Mouse (Mus musculus) midbrain, postnatal 0 days (tissue): ENCODE data around the gene Sdf4. TPM values are rescaled to one million over a fixed set of nuclear protein-coding genes. Genes with fewer than 3 reads are reported as not detected.

ENCODE experiments used
- ATAC-seq: fragments of 200-750 bp; cut with Nextera tagmentation; 2 replicates; pipeline ENCODE4 v1.8.0; 2017; ENCODE audit warnings: moderate number of reproducible peaks, mild to moderate bottlenecking, moderate TSS enrichment, moderate library complexity; ENCODE audit not compliant: low FRiP score
- DNase-seq: peaks from one replicate; pipeline ENCODE4 v3.0.0-alpha.2; 2015; ENCODE audit warnings: low spot score
- H3K27ac ChIP-seq: fragments of 300-500 bp; sonication (generic); 2 replicates; pipeline ENCODE4 v1.5.1; 2014; ENCODE audit warnings: low read depth, mild to moderate bottlenecking, low read length, mixed read lengths
- H3K27me3 ChIP-seq: fragments of 300-500 bp; sonication (generic); 2 replicates; pipeline ENCODE4 v1.6.1; 2014; ENCODE audit warnings: low read length, control low read depth, mixed read lengths; ENCODE audit not compliant: insufficient read depth
- H3K36me3 ChIP-seq: fragments of 300-500 bp; sonication (generic); 2 replicates; pipeline ENCODE4 v1.6.1; 2014; ENCODE audit warnings: low read length, control low read depth, mixed read lengths; ENCODE audit not compliant: insufficient read depth
- H3K4me1 ChIP-seq: fragments of 300-500 bp; sonication (generic); 2 replicates; pipeline ENCODE4 v1.6.1; 2014; ENCODE audit warnings: mild to moderate bottlenecking, control low read depth, antibody characterized with exemption, low read length, mixed read lengths; ENCODE audit not compliant: insufficient read depth
- H3K4me2 ChIP-seq: fragments of 300-500 bp; sonication (generic); 2 replicates; pipeline ENCODE4 v1.6.1; 2014; ENCODE audit warnings: low read depth, mild to moderate bottlenecking, low read length, mixed read lengths; ENCODE audit not compliant: poor library complexity, severe bottlenecking
- H3K4me3 ChIP-seq: fragments of 300-500 bp; sonication (generic); 2 replicates; pipeline ENCODE4 v1.5.1; 2014; ENCODE audit warnings: low read depth, mild to moderate bottlenecking, low read length, moderate library complexity
- H3K9ac ChIP-seq: fragments of 300-500 bp; sonication (generic); replicated peaks from 2 replicates; pipeline ENCODE4 v1.6.1; 2014; ENCODE audit warnings: mild to moderate bottlenecking, low read length, moderate library complexity, mixed read lengths; ENCODE audit not compliant: poor library complexity, severe bottlenecking
- H3K9me3 ChIP-seq: fragments of 300-500 bp; sonication (generic); 2 replicates; pipeline ENCODE4 v1.6.1; 2016; ENCODE audit warnings: low read length, control low read depth
- CTCF ChIP-seq: IDR thresholded peaks from 2 replicates; pipeline ENCODE4 v1.5.1; 2016; ENCODE audit warnings: antibody characterized with exemption, mild to moderate bottlenecking
- WGBS: fragments of 180-500 bp; shearing (Covaris S2); extraction: QIAGEN DNeasy Blood & Tissue Kit; methylation state at CpG from one replicate; pipeline ENCODE4 v1.1.7; 2014; 5-methylcytosine and 5-hydroxymethylcytosine counted together
- polyA plus RNA-seq: library from polyadenylated mRNA; unstranded; fragments of >200 nt; fragmentation: Nextera tagmentation; extraction: Ambion mirVana; gene quantifications from 2 replicates; pipeline ENCODE4 v1.2.1, GENCODE M21; 2015
- total RNA-seq: library from RNA; depleted of rRNA; stranded (reverse); fragments of >200 nt; gene quantifications from 2 replicates; pipeline ENCODE4 v1.2.3, GENCODE M21; 2014; rRNA removed

Gene Sdf4
- total RNA-seq, result 84.8 and 105 TPM in 2 replicates
- polyA plus RNA-seq, result 111 and 112 TPM in 2 replicates

- peak within 1 kb of the TSS; percentile 94 for H3K27ac ChIP-seq
- H3K27me3 ChIP-seq, result no peaks in the 10 kb centered on the region
- peak; percentile 88 for DNase-seq
- TF ChIP-seq CTCF, result peak; percentile 78
- peaks cover 12% of the 10 kb centered on the region; the same call in 1 of the 2 replicates for H3K36me3 ChIP-seq
- peaks cover 7% of the 10 kb centered on the region for H3K4me1 ChIP-seq
- H3K4me2 ChIP-seq, result peak within 1 kb of the TSS; percentile 95
- H3K9ac ChIP-seq, result peak within 1 kb of the TSS; percentile 77
- H3K4me3 ChIP-seq, result peak within 1 kb of the TSS; percentile 73
- ATAC-seq, result peak; percentile 90
- WGBS, result under 1% methylated on average over 99 of the region's 99 CpGs
- H3K9me3 ChIP-seq, result no peaks in the 10 kb centered on the region
Observed at GRCm38 (mm10) chr4:155992241-155992905, at the start of gene Sdf4, which contains the start of gene B3galt6. TSS of gene Sdf4 (plus strand) at chr4:155992872. TSS of gene B3galt6 (minus strand) at chr4:155992649.

DNA sequence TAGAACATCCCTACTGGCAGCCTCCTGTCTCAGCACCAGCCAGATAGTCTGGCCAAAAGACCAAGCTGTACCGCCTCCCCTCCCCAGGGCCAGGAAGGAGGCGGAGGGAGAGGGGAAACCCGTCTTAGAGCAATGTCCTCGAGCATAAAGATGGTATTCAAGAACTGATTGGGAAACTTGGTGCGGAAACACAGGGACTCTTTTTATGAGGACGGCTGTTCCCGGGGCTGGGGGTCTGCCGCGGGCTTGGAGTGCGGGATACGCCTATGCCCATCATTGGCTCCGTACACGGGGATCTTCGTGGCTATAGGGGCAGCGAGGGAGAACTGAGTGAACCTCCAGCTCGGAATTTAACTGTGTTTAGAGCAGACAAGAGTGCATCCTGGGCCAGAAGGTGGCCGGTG, 49.6 kb upstream of the Sdf4 start:
- H3K27ac ChIP-seq, result peak overlapping the region; percentile 80
- WGBS, result 1% methylated on average over 17 of the region's 17 CpGs
- no peaks in the 10 kb centered on the region for H3K27me3 ChIP-seq
- H3K9ac ChIP-seq, result peak overlapping the region; percentile 75
- 0 out of 2 replicates have a peak, but pooled peaks cover 6% of the 10 kb centered on the region for H3K36me3 ChIP-seq
- TF ChIP-seq CTCF, result 0 out of 2 replicates have a peak, but pooled peaks have one; percentile 1
- H3K4me2 ChIP-seq, result peak overlapping the region; percentile 92
- H3K4me3 ChIP-seq, result peak overlapping the region; percentile 93
- H3K4me1 ChIP-seq, result peaks cover 6% of the 10 kb centered on the region; the same call in 1 of the 2 replicates
- ATAC-seq (peak; percentile 55; the same call in 1 of the 2 replicates), DNase-seq (peak; percentile 49)
- H3K9me3 ChIP-seq, result no peaks in the 10 kb centered on the region

- Histone ChIP-seq H3K4me1 (peaks cover 6% of the 10 kb centered on the region; the same call in 1 of the 2 replicates), H3K4me2 (peak within 1 kb of the TSS; percentile 92), H3K9me3 (no peaks in the 10 kb centered on the region), H3K27ac (peak within 1 kb of the TSS; percentile 80), H3K9ac (peak within 1 kb of the TSS; percentile 90), H3K4me3 (peak within 1 kb of the TSS; percentile 93), H3K36me3 (0 out of 2 replicates have a peak, but pooled peaks cover 9% of the 10 kb centered on the region), H3K27me3 (no peaks in the 10 kb centered on the region)
- ATAC-seq, result peak; percentile 98
- DNase-seq, result peak; percentile 97
- TF ChIP-seq CTCF, result no peak
- under 1% methylated on average over 70 of the region's 85 CpGs for WGBS
Observed at GRCm38 (mm10) chr4:155943534-155944249, 49.0 kb upstream of the Sdf4 start, which contains the start of gene Ube2j2. TSS of gene Ube2j2 (plus strand) at chr4:155943831.

- Histone ChIP-seq H3K27ac (peak overlapping the region; percentile 78), H3K4me3 (peak overlapping the region; percentile 93), H3K36me3 (peaks cover 13% of the 10 kb centered on the region; the same call in 1 of the 2 replicates), H3K9ac (peak overlapping the region; percentile 90), H3K9me3 (no peaks in the 10 kb centered on the region), H3K4me2 (peak overlapping the region; percentile 73), H3K27me3 (no peaks in the 10 kb centered on the region), H3K4me1 (peaks cover 6% of the 10 kb centered on the region; the same call in 1 of the 2 replicates)
- WGBS, result 0% methylated on average over 17 of the region's 17 CpGs
- no peak for TF ChIP-seq CTCF
- peak; percentile 25; the same call in 1 of the 2 replicates for ATAC-seq
- DNase-seq, result peak; percentile 18
Observed at GRCm38 (mm10) chr4:155944271-155944670, 48.4 kb upstream of the Sdf4 start.

GRCm38 (mm10) chr4:155947094-155947493, 45.6 kb upstream of the Sdf4 start:
- Histone ChIP-seq H3K27me3 (no peaks in the 10 kb centered on the region), H3K9me3 (no peaks in the 10 kb centered on the region), H3K36me3 (peaks cover 31% of the 10 kb centered on the region; the same call in 1 of the 2 replicates), H3K27ac (no peak overlapping the region), H3K4me3 (no peak overlapping the region), H3K9ac (no peak overlapping the region), H3K4me1 (peaks cover 6% of the 10 kb centered on the region; the same call in 1 of the 2 replicates), H3K4me2 (no peak overlapping the region)
- TF ChIP-seq CTCF, result no peak
- DNase-seq, result no peak
- no peak for ATAC-seq
